Mouse (Mus musculus): ENCODE data around the gene Cldn22.
A peak's percentile ranks its signal among the peaks of the same experiment; 100 is the strongest.

DNA sequence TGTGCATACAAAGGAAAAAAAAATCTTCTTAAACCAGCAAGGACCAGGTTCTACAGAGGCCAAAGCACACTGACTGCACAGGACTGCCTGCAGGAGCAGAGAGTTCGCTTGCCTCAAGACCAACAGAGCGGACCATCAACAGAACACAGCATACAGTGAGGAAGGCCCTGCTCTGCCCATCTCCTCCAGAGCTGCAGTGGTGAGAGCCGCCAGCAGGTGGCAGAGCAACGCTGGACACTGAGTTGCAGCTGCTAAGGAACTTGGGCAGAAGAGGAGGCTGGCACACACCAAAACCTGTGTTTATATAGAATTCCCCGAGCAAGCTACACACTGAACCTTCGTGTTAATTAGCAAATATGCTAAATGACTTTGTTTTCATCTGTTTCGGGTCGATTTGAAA, 42.8 kb downstream of the Cldn22 start:
- TF ChIP-seq POLR2A (IDR thresholded peaks at IDR 0.05; ENCODE audit: borderline replicate concordance, extremely low read depth, low read depth, low read length) (no peak), CTCF (IDR thresholded peaks at IDR 0.05; ENCODE audit: insufficient read depth, low read length) (peak; percentile 94)
